Mouse (Mus musculus) limb, embryonic 11.5 days (tissue): ENCODE results near the gene Atg101. TPM values are rescaled to one million over a fixed set of nuclear protein-coding genes. Genes with fewer than 3 reads are reported as not detected.

Experiments
- ATAC-seq: fragments of 200-750 bp; cut with Nextera tagmentation; 2 replicates; pipeline ENCODE4 v1.8.0; 2017; ENCODE audit warnings: low read depth; ENCODE audit not compliant: insufficient number of reproducible peaks, low FRiP score, low TSS enrichment
- DNase-seq: peaks from one replicate; pipeline ENCODE4 v3.0.0-alpha.2; 2015; ENCODE audit warnings: low spot score
- H3K27ac ChIP-seq: fragments of 300-500 bp; sonication (generic); replicated peaks from 2 replicates; pipeline ENCODE4 v1.5.1; 2014; ENCODE audit warnings: low read depth, mild to moderate bottlenecking, low read length
- H3K27me3 ChIP-seq: fragments of 300-500 bp; sonication (generic); 2 replicates; pipeline ENCODE4 v1.6.1; 2014; ENCODE audit warnings: mild to moderate bottlenecking, low read length, mixed read lengths; ENCODE audit not compliant: control insufficient read depth, insufficient read depth
- H3K36me3 ChIP-seq: fragments of 300-500 bp; sonication (generic); 2 replicates; pipeline ENCODE4 v1.6.1; 2014; ENCODE audit warnings: mild to moderate bottlenecking, low read length, moderate library complexity, mixed read lengths; ENCODE audit not compliant: control insufficient read depth, insufficient read depth
- H3K4me1 ChIP-seq: fragments of 300-500 bp; sonication (generic); 2 replicates; pipeline ENCODE4 v1.6.1; 2014; ENCODE audit warnings: low read length, mixed read lengths; ENCODE audit not compliant: control insufficient read depth, insufficient read depth
- H3K4me2 ChIP-seq: fragments of 300-500 bp; sonication (generic); 2 replicates; pipeline ENCODE4 v1.6.1; 2014; ENCODE audit warnings: low read depth, mild to moderate bottlenecking, moderate library complexity; ENCODE audit not compliant: severe bottlenecking
- H3K4me3 ChIP-seq: fragments of 300-500 bp; sonication (generic); 2 replicates; pipeline ENCODE4 v1.5.1; 2014; ENCODE audit warnings: low read depth, low read length
- H3K9ac ChIP-seq: fragments of 300-500 bp; sonication (generic); 2 replicates; pipeline ENCODE4 v1.6.1; 2014; ENCODE audit warnings: mild to moderate bottlenecking, low read length
- H3K9me3 ChIP-seq: fragments of 300-500 bp; sonication (generic); 2 replicates; pipeline ENCODE4 v1.6.1; 2016; ENCODE audit warnings: low read length; ENCODE audit not compliant: control insufficient read depth
- WGBS: fragments of 180-500 bp; shearing (Covaris S2); extraction: QIAGEN DNeasy Blood & Tissue Kit; methylation state at CpG from one replicate; pipeline ENCODE4 v1.1.7; 2014; 5-methylcytosine and 5-hydroxymethylcytosine counted together
- polyA plus RNA-seq: library from polyadenylated mRNA; unstranded; fragments of >200 nt; fragmentation: Nextera tagmentation; extraction: Ambion mirVana; gene quantifications from 2 replicates; pipeline ENCODE4 v1.2.1, GENCODE M21; 2014

Gene Atg101
- polyA plus RNA-seq, 1 experiment from 2014 or later = 73.1 TPM

DNA sequence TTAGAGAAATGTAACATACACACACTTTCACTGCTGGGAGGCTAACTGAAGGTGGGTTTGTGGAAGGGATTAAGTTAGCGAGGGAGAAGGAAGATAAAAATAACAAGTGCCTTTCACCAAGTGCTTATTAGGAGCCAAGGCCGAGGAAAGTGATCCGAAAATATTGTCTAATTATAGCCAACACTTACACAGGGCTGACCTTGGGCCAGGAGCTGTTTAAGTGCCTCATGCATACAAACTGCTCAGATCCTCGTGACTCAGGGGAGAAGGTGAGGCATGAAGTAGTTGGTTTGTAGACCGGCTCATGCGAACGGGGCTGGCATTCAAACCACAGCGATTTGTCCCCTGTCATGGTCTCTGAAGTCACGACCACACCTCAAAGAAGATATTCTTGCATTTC, 42.8 kb upstream of the Atg101 start:
- Histone ChIP-seq H3K4me2 (no peak overlapping the region), H3K9ac (no peak overlapping the region; the same call in 1 of the 2 replicates), H3K27me3 (no peaks in the 10 kb centered on the region), H3K4me3 (no peak overlapping the region), H3K4me1 (peaks cover 11% of the 10 kb centered on the region), H3K27ac (no peak overlapping the region), H3K36me3 (no peaks in the 10 kb centered on the region), H3K9me3 (no peaks in the 10 kb centered on the region)
- 65% methylated on average over 9 of the region's 9 CpGs for WGBS
- ATAC-seq (no peak), DNase-seq (no peak)

DNA sequence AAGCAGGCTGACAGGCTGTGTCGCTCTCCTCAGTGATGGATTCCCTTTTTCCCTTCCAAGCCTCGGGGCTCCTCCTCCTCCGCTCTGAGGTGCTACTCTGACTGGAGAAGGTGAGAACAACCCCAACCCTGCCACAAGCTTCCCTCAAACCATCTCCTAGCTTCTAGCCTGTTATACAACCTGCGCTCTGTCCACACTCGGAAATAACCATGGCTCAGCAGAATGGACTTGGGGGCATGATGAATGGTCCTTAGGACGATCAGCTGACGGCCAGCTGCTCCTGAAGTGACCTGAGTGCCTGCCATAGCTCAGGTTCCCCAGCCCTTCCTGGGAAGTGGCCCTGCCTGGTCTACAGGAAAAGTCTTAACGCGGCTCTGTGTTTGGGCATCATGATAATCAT, 42.2 kb upstream of the Atg101 start:
- Histone ChIP-seq H3K9me3 (no peaks in the 10 kb centered on the region), H3K4me1 (peaks cover 12% of the 10 kb centered on the region), H3K4me3 (no peak overlapping the region), H3K27ac (no peak overlapping the region), H3K4me2 (no peak overlapping the region), H3K36me3 (no peaks in the 10 kb centered on the region), H3K9ac (no peak overlapping the region), H3K27me3 (no peaks in the 10 kb centered on the region)
- WGBS = 56% methylated on average over 9 of the region's 9 CpGs
- no peak for DNase-seq
- no peak for ATAC-seq

- H3K36me3 ChIP-seq = no peaks in the 10 kb centered on the region
- WGBS = 18% methylated on average over 8 of the region's 8 CpGs
- ATAC-seq (no peak), DNase-seq (peak; percentile 65)
- H3K9ac ChIP-seq = peak overlapping the region; percentile 43; the same call in 1 of the 2 replicates
- peaks cover 13% of the 10 kb centered on the region for H3K4me1 ChIP-seq
- no peak overlapping the region for H3K27ac ChIP-seq
- H3K27me3 ChIP-seq = no peaks in the 10 kb centered on the region
- H3K9me3 ChIP-seq = no peaks in the 10 kb centered on the region
- H3K4me2 ChIP-seq = no peak overlapping the region
- no peak overlapping the region for H3K4me3 ChIP-seq
Observed at GRCm38 (mm10) chr15:101242645-101243044, 41.4 kb upstream of the Atg101 start.

DNA sequence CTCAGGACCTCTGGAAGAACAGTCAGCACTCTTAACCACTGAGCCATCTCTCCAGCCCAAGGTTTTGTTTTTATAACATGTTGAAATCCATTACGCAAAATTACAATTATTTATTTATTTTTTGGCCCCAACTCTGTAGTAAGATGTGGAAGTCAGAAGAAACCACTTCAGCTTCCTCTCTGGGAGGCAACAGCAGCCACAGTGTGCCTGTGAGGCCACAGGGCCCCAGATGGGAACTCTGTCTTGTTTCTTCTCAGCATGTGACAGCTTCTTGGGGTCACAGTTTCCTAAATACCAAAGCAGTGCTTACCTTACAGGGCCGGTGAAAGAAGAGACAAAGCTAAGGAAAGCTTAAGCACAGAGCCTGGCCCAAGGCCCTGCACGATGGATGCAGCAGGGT, 40.1 kb upstream of the Atg101 start:
- Histone ChIP-seq H3K9me3 (no peaks in the 10 kb centered on the region), H3K4me2 (no peak overlapping the region), H3K4me1 (peaks cover 13% of the 10 kb centered on the region), H3K9ac (no peak overlapping the region), H3K4me3 (no peak overlapping the region), H3K36me3 (no peaks in the 10 kb centered on the region), H3K27me3 (no peaks in the 10 kb centered on the region), H3K27ac (no peak overlapping the region)
- ATAC-seq (no peak), DNase-seq (no peak)
- 72% methylated on average over 3 of the region's 3 CpGs for WGBS

DNA sequence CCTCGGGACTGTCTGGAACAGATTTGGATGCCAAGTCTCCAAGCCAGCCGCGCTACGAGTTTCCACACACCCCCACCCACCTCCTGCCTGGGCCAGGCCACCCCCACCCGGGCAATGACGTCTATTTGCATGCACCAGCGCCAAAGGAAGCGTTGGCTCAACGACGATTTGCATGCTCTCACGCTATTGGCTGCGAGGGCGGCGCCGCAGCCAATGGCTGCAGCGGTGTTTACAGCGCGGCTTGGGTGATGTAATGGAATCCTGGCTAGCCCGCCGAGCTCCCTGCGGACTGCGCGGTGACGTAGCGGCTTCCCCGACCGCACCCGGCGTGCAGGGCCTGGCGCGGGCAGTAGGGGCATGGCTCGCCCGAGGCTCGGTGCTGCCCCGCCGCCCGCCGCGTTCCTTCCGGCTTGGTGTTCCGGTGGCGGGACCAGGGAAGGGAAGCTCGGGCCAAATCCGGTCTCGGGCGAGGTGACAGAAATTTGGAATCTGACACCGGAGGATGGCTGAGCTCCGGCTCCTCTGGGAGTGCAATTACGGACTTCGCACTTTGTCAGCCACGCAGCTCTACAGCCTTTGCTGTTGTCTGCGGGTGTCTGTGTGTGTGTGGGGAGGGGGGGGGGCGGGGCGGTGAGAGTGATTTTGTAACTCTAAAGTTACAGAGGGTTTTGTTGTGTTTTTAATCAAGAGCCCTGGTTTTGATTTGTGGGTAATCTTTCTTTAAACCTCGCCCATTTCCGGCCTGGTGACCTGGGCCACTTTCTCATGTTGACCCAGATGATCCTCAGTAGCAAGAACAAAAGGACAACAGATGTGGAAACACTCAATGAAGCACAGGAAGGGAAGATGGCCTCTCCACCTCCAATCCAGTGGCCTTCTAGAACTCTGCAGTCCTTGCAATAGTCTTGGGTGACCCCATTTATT, 37.6 kb upstream of the Atg101 start:
- DNase-seq (peak; percentile 96), ATAC-seq (peak; percentile 97)
- peaks cover 10% of the 10 kb centered on the region; the same call in 1 of the 2 replicates for H3K4me1 ChIP-seq
- peak overlapping the region; percentile 86 for H3K27ac ChIP-seq
- peak overlapping the region; percentile 54 for H3K4me2 ChIP-seq
- peak overlapping the region; percentile 29 for H3K4me3 ChIP-seq
- H3K9me3 ChIP-seq = no peaks in the 10 kb centered on the region
- H3K36me3 ChIP-seq = no peaks in the 10 kb centered on the region
- H3K27me3 ChIP-seq = no peaks in the 10 kb centered on the region
- H3K9ac ChIP-seq = peak overlapping the region; percentile 56
- WGBS = under 1% methylated on average over 56 of the region's 56 CpGs

DNA sequence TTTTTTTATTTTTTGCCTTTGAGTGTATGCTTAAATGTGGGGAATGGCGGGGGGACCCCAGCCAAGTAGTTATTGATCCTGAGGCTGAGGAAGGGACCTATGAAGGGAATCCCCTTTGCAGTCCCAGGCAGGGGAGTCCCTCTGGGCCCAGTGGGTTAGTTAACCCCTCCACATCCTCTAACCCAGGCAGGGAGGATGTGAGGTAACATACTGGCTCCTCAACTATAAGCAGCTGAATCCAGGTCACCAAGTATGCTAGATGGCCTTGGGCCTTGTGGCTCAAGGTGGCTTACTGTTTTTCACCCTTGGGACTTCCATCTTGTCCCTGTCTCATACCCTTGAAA, 36.9 kb upstream of the Atg101 start:
- no peak overlapping the region for H3K4me3 ChIP-seq
- no peaks in the 10 kb centered on the region for H3K36me3 ChIP-seq
- no peaks in the 10 kb centered on the region for H3K9me3 ChIP-seq
- H3K4me2 ChIP-seq = peak overlapping the region; percentile 54; the same call in 1 of the 2 replicates
- no peak for DNase-seq
- H3K27ac ChIP-seq = peak overlapping the region; percentile 86; the same call in 1 of the 2 replicates
- no peak for ATAC-seq
- H3K27me3 ChIP-seq = no peaks in the 10 kb centered on the region
- 76% methylated on average over 1 of the region's 1 CpGs for WGBS
- no peak overlapping the region for H3K9ac ChIP-seq
- peaks cover 10% of the 10 kb centered on the region; the same call in 1 of the 2 replicates for H3K4me1 ChIP-seq

DNA sequence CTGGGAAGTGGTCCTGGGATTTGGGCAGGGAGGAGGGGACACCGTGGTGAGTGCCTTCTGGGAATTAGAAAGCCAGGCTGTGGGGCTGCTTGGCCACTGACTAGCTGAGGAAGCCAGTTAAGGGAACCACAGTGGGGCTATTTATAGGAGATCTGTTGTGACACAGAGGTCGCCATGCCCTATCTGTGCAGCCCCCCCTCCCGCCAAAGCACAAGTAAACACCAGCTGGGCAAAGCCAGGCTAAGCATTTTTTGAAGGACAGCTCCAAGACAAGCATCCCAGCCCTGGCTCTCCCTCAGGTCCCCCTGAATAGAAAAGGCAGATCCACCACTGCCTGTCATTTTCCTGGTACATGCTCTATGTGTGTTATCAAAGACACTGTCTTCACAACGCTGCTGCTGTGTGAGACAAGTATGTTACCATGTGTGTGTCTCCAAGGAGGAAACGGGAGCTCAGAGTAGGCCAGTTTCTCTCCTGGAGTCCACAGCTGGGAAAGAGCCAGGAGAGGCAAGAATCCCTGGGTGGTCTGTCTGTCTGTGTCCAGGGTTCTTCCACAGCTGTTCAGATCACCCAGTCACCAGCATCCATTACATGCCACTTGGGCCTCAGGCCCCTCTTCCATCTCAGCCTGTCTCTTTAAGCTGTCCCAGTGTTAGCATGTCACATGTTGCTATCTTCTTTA, 35.9 kb upstream of the Atg101 start:
- Histone ChIP-seq H3K36me3 (no peaks in the 10 kb centered on the region), H3K4me3 (no peak overlapping the region), H3K9me3 (no peaks in the 10 kb centered on the region), H3K9ac (0 out of 2 replicates have a peak overlapping the region, but pooled peaks have one; percentile 12), H3K4me1 (peaks cover 5% of the 10 kb centered on the region; the same call in 1 of the 2 replicates), H3K4me2 (no peak overlapping the region), H3K27me3 (no peaks in the 10 kb centered on the region), H3K27ac (no peak overlapping the region)
- no peak for ATAC-seq
- DNase-seq = no peak
- WGBS = 67% methylated on average over 5 of the region's 5 CpGs

- no peak overlapping the region for H3K9ac ChIP-seq
- peaks cover 12% of the 10 kb centered on the region for H3K4me1 ChIP-seq
- ATAC-seq (no peak), DNase-seq (no peak)
- H3K36me3 ChIP-seq = no peaks in the 10 kb centered on the region
- H3K4me2 ChIP-seq = no peak overlapping the region
- 0 out of 2 replicates have a peak, but pooled peaks cover 2% of the 10 kb centered on the region for H3K27me3 ChIP-seq
- no peaks in the 10 kb centered on the region for H3K9me3 ChIP-seq
- no peak overlapping the region for H3K27ac ChIP-seq
- H3K4me3 ChIP-seq = no peak overlapping the region
- 79% methylated on average over 9 of the region's 9 CpGs for WGBS
Observed at GRCm38 (mm10) chr15:101250220-101250800, 33.8 kb upstream of the Atg101 start.
